Mouse (Mus musculus) cerebellum, postnatal 4 days (tissue): ENCODE data around the gene Fbxo34.
"Not testable (repeated sequence)": the region's sequence is repeated elsewhere in the genome, so short reads cannot be mapped to it uniquely, and the experiment has no call there.

Experiments
- DNase-seq, 2 experiments: peaks; one replicate each; pipeline ENCODE4 v3.0.0; 2022; ENCODE audit warnings: low spot score in 2 of 2, mixed read lengths in 1 of 2

Fbxo34 gene

DNA sequence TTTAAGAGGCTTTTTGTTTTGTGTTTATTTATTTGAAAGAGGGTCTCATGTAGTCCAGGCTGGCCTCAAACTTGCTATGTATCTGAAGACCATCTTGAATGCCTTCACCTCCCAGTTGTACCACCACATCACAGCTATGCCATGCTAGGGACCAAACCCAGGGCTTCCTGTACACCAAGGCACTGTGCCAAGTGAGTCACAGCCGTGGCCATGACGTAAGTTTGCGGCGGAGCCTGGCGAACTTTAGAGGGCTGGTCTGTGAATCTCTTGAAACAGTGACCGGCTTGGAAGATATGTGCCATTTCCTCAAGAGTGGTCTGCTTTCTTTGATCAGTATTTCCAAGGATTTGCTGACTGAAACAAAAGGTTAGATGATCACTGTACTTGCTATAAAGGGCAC, 68.4 kb downstream of the Fbxo34 start:
- DNase-seq: no peak

DNA sequence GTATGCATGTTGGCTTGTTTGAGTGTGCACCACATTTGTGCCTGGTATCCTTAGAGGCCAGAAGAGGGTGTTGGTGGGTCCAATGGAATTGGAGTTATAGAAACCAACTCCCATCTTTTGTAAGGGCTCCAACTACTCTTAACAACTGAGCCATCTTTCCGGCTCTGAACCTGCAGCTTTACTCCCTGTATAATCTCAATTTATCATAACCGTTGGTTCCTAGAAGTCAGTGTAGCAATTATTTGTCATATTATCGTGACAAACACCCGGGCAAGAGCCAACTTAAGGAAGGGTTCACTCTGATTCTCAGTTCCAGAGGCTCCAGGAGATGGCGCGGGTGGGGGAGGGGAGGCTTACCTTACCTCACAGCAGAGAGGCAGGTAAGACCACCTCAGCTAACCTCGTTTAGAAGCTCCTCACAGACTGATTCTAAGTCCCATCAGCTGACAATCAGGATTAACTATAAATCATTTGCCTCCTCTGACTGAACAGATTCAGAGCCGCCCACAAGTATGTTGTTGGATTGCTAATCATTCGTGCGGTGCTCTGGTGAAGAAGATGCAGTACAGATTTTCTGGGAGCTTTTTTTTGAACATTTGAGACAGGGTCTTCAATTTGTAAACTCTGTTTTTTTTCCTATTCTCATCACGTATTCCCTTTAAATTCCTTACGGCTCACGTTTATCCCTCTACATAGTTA, 70.7 kb downstream of the Fbxo34 start:
- no peak for DNase-seq

DNA sequence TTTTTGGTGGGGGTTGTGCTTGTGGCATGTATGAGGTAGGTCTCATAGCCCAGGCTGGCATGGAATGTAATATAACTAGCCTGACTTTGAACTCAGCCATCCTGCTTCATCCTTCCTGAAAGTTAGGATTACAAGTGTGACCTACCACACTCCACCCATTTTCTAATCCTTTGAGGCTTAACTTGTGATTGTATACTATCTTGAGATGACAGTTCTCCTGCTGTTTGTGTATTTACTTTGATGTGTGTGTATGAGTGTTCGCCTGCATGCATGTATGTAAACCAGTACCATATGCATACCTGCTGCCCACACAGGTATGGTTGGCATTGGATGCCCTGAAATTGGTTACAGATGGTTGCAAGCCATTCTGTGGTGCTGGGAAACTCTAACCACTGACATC, 71.4 kb downstream of the Fbxo34 start:
- DNase-seq: no peak

DNA sequence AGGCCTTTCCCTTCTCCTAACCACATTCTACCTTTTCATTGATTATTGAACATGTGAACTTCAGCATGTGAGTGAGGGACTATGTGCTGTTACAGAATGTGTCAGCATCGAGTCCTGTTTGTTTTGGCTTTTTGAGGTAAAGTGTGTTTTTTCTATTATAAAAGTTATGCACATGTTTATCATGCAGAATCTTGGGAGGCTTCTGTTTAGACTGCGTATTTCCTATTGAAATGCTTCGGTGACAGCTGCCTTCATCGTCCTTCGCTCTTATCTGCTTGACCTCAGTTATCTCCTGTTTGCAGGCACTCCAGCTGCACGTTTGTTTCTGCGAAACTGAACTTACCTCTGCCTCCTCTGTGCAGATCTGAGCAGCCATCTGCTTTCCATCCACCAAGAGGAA, 72.1 kb downstream of the Fbxo34 start:
- no peak for DNase-seq

DNA sequence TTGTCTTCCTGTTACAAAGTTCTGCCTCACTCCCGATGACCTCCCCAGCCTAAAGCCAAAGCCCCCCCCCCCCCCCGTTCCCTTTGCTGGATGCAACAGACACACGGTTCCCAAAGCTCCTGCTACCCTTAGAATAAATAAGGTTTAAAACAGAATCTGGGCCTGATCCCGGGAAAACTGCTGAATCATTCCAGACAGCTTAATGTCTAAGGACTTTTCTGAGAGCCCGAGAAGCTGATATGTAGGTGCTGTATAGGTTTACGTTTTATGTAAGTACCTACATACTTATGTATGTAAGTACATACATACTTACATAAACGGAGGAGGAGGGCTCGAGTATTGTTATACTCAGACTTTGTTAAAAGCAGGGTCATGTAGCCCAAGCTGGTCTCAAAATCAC, 75.2 kb downstream of the Fbxo34 start:
- DNase-seq: no peak

DNA sequence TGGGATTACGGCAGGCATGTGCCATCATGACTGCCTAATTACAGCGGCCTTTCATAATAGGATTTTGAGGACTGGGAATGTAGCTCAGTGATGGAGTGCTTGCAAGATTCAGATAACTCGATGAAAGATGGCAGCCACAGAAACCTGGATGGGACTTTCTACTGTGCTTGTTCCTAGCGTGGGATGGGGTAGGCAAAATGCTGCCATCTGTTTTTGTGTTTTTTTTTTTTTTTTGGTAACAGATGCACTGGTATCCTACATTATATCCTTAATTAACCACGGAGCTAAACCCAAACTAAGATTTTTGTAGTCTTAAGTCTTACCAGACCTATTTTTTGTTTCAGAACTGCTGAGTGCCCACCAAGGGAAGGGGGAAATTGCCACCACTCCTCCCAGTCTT, 75.6 kb downstream of the Fbxo34 start:
- no peak for DNase-seq

DNA sequence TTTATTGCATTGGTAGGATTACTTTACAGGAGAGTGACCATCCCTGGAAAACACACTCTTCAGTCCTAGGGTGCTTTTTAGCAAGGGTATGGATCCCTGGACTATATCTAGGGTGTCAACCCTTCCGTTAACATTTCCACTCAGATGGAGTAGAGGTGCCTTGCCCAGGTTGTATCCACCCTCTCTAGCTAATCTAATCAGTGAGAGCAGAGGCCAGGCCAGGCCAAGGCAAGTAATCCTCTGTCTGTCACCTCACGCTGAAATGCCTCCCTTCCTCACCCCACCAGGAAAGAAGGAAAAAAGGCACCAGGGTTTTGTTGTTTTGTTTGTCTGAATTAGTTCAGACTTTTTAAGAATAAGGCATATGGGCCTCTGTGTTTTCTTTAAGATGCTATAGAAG, 77.6 kb downstream of the Fbxo34 start:
- DNase-seq: no peak

DNA sequence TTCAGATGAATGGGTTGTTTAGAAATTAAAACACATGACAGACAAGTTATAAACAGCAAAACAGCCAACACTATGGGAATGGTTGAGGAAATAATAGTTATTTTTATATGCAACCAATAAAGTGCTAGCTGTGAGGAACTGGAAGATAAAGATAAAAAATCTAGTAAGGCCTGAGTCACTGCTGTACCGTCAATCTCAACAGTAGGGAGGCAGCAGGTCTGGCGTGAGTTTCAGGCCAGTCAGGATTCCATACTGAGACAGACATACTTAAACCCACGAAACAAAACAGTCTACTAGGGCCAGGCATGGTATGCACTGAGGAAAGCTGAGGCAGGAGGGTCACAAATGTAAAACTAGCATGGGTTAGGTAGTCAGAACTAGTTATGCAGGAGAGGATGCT, 78.1 kb downstream of the Fbxo34 start:
- DNase-seq: no peak

DNA sequence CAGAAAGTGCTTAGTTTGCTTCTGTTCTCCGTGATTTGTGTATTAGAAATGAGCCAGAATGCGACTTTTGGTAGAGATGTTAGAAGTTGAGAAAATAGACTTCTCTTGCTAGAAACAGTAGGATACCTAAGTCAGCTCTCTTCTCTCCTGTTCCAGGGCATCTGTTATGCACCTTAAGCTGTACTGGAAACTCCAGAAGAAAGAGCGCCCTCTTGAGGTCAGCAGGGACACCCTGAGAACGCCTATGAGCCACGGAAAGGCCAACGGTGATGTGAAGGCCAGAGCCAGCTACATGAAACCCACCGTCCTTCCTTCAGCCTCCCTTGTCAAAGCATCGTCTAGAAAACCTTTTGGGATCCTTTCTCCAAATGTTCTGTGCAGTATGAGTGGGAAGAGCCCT, 78.8 kb downstream of the Fbxo34 start:
- peak; percentile 37 to 42 for DNase-seq

DNA sequence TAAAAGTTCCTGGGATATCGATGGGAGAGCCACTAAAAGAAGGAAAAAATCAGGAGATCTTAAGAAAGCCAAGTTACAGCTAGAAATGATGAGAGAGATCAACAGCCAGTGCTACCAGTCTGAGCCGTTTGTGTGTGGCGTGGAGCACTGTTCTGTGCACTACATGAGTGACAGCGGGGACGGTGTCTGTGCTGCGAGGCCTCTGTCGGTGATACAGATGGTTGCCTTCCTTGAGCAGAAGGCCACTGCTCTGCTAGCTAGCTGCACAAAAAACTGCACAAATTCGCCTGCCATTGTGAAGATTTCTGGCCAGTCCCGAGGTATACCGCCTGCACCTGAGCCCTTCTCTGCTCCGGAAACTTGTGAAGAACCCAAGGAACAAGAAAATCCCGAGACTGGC, 79.4 kb downstream of the Fbxo34 start:
- not testable (repeated sequence) for DNase-seq

DNA sequence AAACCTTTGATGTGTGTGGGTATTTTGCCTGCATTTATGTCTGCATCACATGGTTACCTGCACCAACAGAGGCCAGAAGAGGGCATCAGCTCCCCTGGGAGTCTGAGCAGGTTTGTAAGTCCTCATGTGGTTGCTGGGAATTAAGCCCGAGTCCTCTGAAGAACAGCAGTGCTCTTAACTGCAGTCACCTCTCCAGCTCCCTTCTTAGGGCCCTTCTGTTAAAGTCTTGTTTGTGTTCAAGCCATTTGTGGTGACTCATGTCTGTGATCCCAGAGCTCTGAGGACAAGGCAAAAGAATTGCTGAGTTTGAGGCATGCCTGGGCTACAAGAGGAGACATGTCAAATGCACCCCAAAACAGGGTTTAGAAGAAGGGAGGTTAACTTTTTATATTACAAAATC, 82.3 kb downstream of the Fbxo34 start:
- no peak for DNase-seq

DNA sequence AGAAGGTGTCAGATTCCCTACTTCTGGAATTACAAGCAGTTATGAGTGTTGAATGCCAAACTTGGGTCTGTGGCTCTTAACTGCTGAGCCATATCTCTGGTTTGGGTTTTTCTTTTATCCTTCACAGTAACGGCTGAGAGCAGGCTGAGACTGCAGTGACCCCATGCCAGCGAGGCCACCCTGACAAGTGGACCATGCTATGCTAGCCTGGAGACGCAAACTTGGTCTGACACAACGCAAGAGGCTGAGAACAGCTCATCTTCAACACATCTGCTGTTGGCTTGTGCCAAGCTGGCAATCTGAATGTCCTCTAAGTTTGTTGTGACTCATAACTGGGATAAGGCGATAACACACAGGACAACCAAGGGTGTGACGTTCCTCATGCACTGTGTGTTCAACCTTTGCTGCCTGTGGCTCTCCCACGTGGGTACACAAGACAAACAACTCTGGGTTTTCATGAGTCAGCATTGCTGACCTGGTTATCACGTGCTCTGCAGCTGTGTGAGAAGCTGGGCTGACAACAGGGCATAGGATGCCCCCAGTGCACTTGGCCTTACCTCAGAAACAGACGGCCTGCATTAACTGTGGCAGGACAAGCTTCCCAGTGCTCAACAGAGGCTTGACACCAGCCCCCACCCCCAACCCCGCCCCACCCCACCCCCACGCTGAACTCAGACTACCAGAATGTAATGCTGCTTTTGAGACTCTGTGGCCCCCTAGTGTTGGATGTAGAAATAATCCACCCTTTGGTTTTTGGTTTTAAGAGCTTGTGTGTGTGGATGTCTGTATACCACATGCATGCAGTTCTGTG, 83.3 kb downstream of the Fbxo34 start:
- peak in 1 of 2 experiments; percentile 3 for DNase-seq

DNA sequence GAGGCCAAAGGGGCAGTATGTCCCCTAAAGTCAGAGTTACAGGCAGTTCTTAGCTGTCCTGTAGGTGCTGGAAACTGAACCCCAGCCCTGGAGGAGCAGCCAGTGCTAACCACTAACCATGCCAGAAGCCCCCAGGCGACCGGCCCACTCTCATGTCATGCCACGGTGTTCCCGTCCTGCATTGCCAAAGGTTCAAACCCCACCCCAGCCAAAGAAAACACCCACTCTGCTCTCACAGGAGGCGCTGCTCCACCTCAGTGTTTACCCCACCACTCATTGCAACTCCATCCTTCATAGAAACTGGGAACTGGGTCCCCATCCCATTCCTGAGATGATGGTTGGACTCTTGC, 83.9 kb downstream of the Fbxo34 start:
- DNase-seq: peak in 1 of 2 experiments; percentile 9

DNA sequence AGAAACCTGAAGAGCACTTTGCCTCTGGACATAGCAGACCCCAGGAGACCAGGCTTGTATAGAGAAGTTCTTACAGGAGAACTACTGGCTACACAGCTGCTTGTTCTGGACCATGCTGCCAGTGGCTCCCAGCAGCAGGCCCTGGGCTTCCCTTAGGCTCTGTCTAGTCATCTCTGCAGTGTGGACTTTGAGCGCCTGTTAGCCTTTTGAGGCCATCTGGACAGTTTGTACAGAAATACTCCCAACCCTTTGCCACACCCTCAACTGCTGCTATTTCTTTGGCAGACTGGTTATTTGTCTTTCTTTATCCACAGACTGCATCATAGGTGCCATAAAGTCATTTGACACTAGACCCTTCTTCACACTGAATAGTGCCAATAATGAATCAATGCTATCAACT, 84.9 kb downstream of the Fbxo34 start:
- no peak for DNase-seq

DNA sequence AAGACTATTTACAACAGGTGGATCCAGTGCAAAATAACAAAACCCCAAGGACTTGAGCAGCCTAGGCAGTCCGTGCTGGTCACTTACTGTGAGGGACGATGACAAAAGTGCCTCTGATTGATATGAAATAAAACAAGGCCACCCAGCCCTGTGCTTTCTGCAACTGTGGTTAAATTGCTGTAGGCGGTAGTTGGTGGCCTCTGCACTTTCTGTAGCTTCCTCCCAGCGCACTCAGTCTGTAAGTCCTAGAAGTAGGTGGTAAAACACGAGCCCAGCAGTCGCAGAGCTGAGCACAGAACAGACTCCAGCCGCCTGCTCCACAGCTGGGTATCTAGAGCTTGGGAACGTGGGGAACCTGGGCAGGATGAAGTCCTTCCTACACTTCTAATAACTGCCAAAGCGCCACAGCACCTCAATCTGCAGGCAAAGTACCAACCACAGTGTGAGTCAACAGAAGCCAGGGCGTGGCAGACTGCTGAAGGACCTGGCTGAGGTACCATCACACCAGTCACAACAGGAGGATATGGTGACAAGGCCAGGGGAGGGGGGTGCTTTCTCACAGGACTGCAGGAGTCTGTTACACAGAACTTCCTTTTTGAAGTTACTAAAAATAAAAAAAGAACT, 91.2 kb downstream of the Fbxo34 start:
- DNase-seq: no peak

DNA sequence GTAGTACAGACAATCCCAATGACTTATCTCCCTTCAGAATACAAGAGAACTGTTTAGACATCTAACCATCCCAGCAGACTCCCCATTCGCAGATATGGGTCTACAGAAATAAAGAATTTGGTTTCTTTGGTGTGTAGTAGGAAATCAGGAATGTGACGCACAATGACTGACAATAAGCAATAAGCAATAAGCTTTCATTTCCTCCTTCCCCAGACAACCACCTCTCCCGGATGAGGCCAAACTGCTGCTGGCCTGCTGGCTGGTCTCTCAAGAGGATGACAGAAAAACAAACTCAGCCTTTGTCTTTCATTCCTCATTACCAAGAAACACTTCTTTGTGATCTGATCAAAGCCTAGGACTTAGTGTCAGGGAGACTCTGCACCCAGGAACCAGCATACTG, 92.1 kb downstream of the Fbxo34 start:
- no peak for DNase-seq

DNA sequence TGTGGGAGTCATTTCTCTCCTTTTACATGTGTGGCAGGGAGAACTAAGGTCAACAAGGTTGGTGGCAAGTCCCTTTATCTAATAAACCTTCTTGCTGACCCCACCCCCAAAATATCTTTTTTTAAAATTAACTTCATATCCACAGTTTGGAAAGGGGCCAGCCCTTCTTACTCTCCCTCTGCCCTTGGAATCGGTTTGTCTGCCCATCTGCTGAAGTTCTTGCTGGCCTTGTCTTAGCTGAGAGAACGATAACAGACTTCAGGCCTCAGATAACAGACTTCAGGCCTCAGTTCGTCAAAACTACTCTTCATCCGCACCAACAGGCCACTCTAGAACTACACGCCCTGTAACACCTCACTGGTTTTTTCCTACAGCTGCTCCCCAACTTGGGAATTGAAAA, 94.1 kb downstream of the Fbxo34 start:
- no peak for DNase-seq

DNA sequence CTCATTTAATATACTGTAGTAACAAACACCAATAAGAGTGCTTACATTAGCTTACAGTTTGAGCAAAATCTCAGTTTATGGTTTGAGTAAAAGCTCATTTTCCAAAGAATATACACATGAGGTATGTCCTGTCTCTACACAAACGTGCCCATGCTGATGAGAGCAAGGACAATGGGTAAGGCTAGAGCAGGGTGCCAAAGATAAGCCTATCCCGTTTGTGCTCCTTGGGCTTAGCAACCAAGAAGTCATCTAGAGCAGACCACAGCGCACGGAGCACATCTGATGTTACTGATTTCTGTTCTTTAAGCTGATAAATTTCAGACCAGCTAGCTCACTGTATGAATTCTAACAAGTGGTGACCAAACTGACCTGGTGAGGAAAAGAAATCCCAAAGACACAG, 94.7 kb downstream of the Fbxo34 start:
- no peak for DNase-seq

DNA sequence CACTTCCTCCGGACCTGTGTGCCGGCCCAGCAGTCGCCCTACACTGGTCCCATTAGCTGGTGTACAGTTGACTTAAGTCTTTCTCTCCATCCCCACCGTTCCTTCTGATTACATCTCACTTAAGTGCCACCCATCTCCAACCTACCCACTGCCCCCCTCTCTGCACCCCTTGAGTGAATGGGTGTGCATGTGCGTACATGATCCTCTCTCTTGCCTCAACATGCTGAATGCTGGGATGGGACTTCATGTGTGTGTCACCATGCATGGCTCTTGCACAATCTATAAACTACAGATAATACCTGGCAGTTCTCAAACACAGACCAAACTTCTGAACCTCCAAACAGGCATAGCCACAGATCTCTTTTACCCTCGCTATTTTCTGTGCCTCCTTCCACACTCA, 101.4 kb downstream of the Fbxo34 start:
- no peak for DNase-seq

DNA sequence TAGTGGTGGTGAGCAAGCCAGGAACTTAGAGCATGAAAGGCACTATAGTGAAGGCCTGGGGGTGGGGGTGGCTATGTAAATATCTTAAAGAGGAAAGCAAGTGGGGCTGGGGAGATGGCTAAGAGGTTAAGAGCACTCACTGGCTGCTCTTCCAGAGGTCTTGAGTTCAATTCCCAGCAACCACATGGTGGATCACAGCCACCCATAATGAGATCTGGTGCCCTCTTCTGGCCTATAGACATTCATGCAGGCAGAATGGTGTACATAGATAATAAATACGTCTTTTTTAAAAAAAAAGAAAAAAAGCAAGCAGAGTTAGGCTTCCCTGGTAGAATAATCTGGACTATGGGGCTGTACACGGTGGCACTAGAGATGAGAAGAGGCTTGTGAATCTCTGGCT, 103.2 kb downstream of the Fbxo34 start:
- no peak for DNase-seq

DNA sequence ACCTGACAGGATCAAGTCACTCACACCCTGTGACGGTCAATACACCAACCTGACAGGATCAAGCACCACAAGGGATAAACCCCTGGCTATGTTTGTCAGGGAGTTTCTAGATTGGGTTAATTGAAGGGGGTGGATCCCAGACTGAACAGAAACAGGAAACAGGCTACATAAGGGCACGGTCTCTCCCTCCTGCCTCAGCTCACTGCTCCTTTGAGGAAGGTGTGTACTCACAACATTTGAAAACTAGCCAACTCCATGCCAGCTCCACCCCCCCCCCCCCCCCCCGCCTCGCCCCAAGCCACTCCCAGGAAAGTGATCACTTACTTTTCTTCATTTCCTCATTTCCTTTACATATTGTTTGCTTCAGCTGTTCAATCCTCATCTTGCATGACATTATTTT, 104.0 kb downstream of the Fbxo34 start:
- no peak for DNase-seq

DNA sequence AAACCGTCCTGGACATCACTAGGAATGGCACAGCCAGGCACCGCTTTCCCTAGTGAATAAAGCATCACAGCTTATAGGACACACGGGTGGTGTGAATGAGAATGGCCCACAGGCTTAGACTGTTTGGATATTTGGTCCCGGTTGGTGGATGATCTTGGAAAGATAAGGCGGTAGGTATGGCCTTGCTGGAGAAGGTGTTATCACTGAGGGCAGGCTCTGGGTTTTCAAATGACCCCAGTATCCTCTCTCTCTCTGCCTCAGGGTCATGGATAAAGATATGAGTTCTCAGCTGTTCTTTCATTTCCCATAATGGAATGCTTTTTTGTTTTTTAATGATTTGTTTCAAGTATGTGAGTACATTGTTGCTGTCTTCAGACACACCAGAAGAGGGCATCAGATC, 105.0 kb downstream of the Fbxo34 start:
- no peak for DNase-seq

DNA sequence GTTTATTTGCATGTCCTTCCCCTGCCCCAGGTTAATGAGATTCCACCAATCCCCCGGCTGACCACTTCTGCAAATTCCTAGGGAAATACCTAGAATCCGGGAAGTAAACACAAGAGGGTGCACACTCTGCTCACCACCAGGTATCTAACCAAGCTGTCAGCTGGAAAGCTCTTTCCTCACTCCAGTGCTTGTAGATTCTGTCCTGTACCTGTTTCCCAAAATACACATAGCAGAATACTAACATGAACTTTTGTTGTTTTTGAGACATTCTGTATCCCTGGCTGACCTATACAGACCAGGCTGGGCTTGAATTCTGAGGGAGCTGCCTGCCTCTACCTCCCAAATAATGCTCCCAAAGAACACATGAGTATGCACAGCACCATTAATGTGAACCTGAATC, 110.5 kb downstream of the Fbxo34 start:
- no peak for DNase-seq
